Mouse (Mus musculus) hindbrain, embryonic 12.5 days (tissue): ENCODE measurements around the gene Adsl. TPM values are rescaled to one million over a fixed set of nuclear protein-coding genes. Genes with fewer than 3 reads are reported as not detected.

ENCODE experiments used
- ATAC-seq: fragments of 200-750 bp; cut with Nextera tagmentation; 2 replicates; pipeline ENCODE4 v1.8.0; 2017; ENCODE audit warnings: moderate TSS enrichment; ENCODE audit not compliant: low FRiP score
- H3K27ac ChIP-seq: fragments of 300-500 bp; sonication (generic); 2 replicates; pipeline ENCODE4 v1.5.1; 2016; ENCODE audit warnings: mild to moderate bottlenecking
- H3K27me3 ChIP-seq: fragments of 300-500 bp; sonication (generic); 2 replicates; pipeline ENCODE4 v1.6.1; 2016; ENCODE audit warnings: mild to moderate bottlenecking
- H3K36me3 ChIP-seq: fragments of 300-500 bp; sonication (generic); 2 replicates; pipeline ENCODE4 v1.6.1; 2016; ENCODE audit warnings: mild to moderate bottlenecking
- H3K4me1 ChIP-seq: fragments of 300-500 bp; sonication (generic); 2 replicates; pipeline ENCODE4 v1.6.1; 2016
- H3K4me2 ChIP-seq: fragments of 300-500 bp; sonication (generic); replicated peaks from 2 replicates; pipeline ENCODE4 v1.6.1; 2016; ENCODE audit warnings: mild to moderate bottlenecking
- H3K4me3 ChIP-seq: fragments of 300-500 bp; sonication (generic); 2 replicates; pipeline ENCODE4 v1.5.1; 2016; ENCODE audit warnings: mild to moderate bottlenecking
- H3K9ac ChIP-seq: fragments of 300-500 bp; sonication (generic); 2 replicates; pipeline ENCODE4 v1.6.1; 2016; ENCODE audit warnings: mild to moderate bottlenecking, moderate library complexity
- H3K9me3 ChIP-seq: fragments of 300-500 bp; sonication (generic); replicated peaks from 2 replicates; pipeline ENCODE4 v1.6.1; 2016; ENCODE audit warnings: mild to moderate bottlenecking
- WGBS: fragments of 180-500 bp; shearing (Covaris S2); methylation state at CpG from one replicate; pipeline ENCODE4 v1.1.7; 2016; 5-methylcytosine and 5-hydroxymethylcytosine counted together
- polyA plus RNA-seq: library from polyadenylated mRNA; unstranded; fragments of >200 nt; fragmentation: Nextera tagmentation; extraction: Ambion mirVana; gene quantifications from 2 replicates; pipeline ENCODE4 v1.2.1, GENCODE M21; 2016

The Adsl gene
- polyA plus RNA-seq, 1 experiment from 2014 or later = 114 TPM

DNA sequence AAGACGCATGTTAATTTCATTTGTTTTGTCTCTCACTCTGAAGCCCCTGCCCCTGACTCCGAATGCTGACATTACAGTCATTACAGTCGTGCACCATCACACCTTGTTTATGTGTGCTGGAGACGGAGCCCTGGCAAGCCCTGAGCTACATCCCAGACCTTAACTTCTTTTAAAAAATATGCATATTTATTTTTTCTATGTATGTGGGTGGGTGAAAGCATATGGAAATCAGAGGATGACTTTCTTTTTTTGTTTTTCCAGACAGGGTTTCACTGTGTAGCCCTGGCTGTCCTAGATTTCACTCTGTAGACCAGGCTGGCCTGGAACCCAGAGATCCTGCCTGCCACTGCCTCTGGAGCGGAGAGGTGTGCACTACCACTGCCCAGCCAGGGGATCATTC lies 46.7 kb downstream of the Adsl start:
- H3K4me2 ChIP-seq = no peak overlapping the region
- ATAC-seq = no peak
- no peak overlapping the region for H3K4me3 ChIP-seq
- no peak overlapping the region for H3K9ac ChIP-seq
- 86% methylated on average over 5 of the region's 5 CpGs for WGBS
- H3K27ac ChIP-seq = no peak overlapping the region
- no peaks in the 10 kb centered on the region for H3K9me3 ChIP-seq
- H3K27me3 ChIP-seq = no peaks in the 10 kb centered on the region
- H3K4me1 ChIP-seq = no peaks in the 10 kb centered on the region
- no peaks in the 10 kb centered on the region for H3K36me3 ChIP-seq

DNA sequence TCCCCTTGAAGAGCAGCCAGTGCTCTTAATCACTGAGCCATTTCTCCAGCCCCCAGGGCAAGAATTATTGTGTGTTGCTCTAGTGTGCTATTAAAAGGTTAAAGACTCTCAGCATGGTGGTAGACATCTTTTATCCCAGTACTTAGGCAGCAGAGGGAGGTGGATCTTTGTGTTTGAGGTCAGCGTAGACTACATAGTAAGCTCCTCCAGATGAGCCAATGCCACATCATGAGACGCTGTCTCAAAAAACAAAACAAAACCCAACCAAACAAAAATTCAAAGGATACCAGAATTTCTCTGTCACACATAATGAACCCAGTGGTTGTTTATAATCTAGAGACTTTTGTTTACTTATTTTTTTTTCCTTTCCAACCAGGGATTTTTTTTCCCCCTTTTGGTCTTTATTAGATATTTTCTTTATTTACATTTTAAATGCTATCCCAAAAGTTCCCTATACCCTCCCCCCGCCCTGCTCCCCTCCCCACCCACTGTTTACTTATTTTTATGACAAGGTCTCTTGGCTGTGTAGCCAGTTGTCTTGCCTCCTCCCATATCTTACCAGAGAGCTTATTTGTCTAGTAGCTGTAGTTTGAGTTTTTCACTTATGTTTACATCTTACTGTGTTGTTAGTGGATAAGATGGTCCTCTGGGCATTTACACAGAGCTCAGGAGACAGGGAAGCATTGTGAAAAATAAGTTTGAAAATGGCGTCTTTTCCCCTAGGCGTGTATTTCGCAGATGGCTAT lies 48.0 kb downstream of the Adsl start:
- WGBS = 87% methylated on average over 6 of the region's 6 CpGs
- no peak overlapping the region for H3K27ac ChIP-seq
- no peak for ATAC-seq
- no peaks in the 10 kb centered on the region for H3K27me3 ChIP-seq
- H3K36me3 ChIP-seq = no peaks in the 10 kb centered on the region
- no peak overlapping the region for H3K9ac ChIP-seq
- H3K9me3 ChIP-seq = no peaks in the 10 kb centered on the region
- no peak overlapping the region for H3K4me3 ChIP-seq
- H3K4me2 ChIP-seq = no peak overlapping the region
- peaks cover 5% of the 10 kb centered on the region for H3K4me1 ChIP-seq

- Histone ChIP-seq H3K9ac (no peak overlapping the region), H3K27me3 (no peaks in the 10 kb centered on the region), H3K4me1 (peaks cover 5% of the 10 kb centered on the region), H3K4me3 (no peak overlapping the region), H3K36me3 (no peaks in the 10 kb centered on the region), H3K27ac (no peak overlapping the region), H3K9me3 (no peaks in the 10 kb centered on the region), H3K4me2 (no peak overlapping the region)
- 63% methylated on average over 1 of the region's 1 CpGs for WGBS
- ATAC-seq = no peak
Measured at GRCm38 (mm10) chr15:80997077-80997476, 48.8 kb downstream of the Adsl start.

- WGBS = 27% methylated on average over 2 of the region's 4 CpGs
- peaks cover 5% of the 10 kb centered on the region for H3K4me1 ChIP-seq
- H3K9me3 ChIP-seq = no peaks in the 10 kb centered on the region
- no peak overlapping the region for H3K9ac ChIP-seq
- no peak overlapping the region for H3K4me2 ChIP-seq
- ATAC-seq = no peak
- no peaks in the 10 kb centered on the region for H3K27me3 ChIP-seq
- H3K4me3 ChIP-seq = no peak overlapping the region
- H3K27ac ChIP-seq = no peak overlapping the region
- peaks cover 13% of the 10 kb centered on the region for H3K36me3 ChIP-seq
Measured at GRCm38 (mm10) chr15:81000419-81001138, 52.3 kb downstream of the Adsl start.

DNA sequence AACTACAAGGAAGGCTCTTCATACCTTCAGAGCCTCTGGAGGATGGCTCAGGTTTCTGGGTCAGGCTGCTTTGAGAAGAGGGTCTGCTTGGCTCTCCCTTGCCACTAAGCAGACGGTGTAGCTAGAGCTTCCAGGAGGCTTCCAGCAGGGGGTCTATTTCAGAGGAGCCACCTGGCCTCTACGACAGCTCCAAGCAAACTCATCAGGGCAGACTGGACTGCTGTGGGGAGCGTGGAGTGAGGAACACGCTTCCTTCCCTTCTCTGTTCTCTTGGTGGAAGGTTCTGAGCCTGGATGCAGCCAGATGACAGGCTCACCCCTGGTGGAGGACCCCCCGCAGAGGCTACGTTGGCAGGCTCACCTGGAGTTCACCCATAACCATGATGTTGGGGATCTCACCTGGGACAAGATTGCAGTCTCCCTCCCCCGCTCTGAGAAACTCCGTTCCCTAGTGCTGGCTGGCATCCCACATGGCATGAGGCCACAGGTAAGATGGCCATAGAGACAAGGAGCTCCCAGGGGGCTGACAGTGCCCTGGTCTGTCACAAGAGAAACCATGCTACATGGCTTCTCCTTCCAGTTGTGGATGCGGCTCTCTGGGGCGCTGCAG lies 57.9 kb downstream of the Adsl start:
- H3K9ac ChIP-seq = no peak overlapping the region
- H3K4me2 ChIP-seq = no peak overlapping the region
- 90% methylated on average over 10 of the region's 10 CpGs for WGBS
- H3K4me3 ChIP-seq = no peak overlapping the region
- no peak overlapping the region for H3K27ac ChIP-seq
- H3K4me1 ChIP-seq = no peaks in the 10 kb centered on the region
- no peak for ATAC-seq
- no peaks in the 10 kb centered on the region for H3K9me3 ChIP-seq
- H3K36me3 ChIP-seq = peaks cover 46% of the 10 kb centered on the region
- H3K27me3 ChIP-seq = no peaks in the 10 kb centered on the region

DNA sequence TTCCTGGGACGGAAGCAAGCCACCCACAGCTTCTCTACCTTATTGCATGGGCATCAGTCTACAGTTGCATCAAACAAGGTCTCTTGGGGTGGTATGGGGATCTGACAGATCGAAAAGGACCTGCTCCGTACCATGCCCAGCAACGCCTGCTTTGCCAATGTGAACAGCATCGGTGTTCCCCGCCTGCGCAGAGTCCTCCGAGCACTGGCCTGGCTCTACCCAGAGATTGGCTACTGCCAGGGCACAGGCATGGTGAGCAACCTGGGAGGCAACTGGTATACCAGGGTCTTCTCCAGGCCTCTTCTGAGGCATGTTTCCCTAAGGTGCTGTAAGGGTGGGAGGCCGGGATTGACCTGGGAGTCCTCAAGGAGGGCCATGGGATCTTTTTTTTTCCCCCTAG lies 59.0 kb downstream of the Adsl start:
- no peaks in the 10 kb centered on the region for H3K4me1 ChIP-seq
- no peak for ATAC-seq
- H3K4me3 ChIP-seq = no peak overlapping the region
- WGBS = 98% methylated on average over 9 of the region's 9 CpGs
- no peaks in the 10 kb centered on the region for H3K9me3 ChIP-seq
- no peak overlapping the region for H3K4me2 ChIP-seq
- peaks cover 54% of the 10 kb centered on the region for H3K36me3 ChIP-seq
- no peak overlapping the region for H3K27ac ChIP-seq
- no peak overlapping the region for H3K9ac ChIP-seq
- no peaks in the 10 kb centered on the region for H3K27me3 ChIP-seq

- H3K4me3 ChIP-seq = no peak overlapping the region
- peaks cover 57% of the 10 kb centered on the region for H3K36me3 ChIP-seq
- H3K27ac ChIP-seq = no peak overlapping the region
Measured at GRCm38 (mm10) chr15:81007905-81008304, 59.6 kb downstream of the Adsl start.

DNA sequence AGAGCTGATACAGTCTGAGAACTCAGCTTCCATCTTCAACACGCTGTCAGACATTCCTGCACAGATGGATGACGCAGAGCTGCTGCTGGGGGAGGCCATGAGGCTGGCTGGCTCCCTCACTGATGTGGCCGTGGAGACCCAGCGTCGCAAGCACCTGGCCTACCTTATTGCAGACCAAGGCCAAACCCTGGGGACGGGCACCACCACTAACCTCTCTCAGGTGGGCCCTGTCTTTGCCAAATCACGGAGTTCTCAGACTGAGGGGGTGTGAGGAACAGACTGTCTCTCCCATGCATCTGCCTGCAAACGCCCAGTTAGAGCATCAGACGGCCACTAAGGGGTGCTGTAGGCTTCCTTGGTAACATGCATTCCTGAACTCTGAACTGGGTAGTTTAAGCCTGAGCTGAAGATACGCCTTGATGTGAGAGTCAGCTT lies 60.4 kb downstream of the Adsl start:
- peaks cover 55% of the 10 kb centered on the region for H3K36me3 ChIP-seq
- WGBS = 68% methylated on average over 10 of the region's 10 CpGs

More at GRCm38 (mm10) chr15:81007905-81008304, 59.6 kb downstream of the Adsl start:
- H3K9ac ChIP-seq = no peak overlapping the region
- H3K4me1 ChIP-seq = no peaks in the 10 kb centered on the region
- H3K9me3 ChIP-seq = no peaks in the 10 kb centered on the region
- no peaks in the 10 kb centered on the region for H3K27me3 ChIP-seq
- WGBS = 86% methylated on average over 8 of the region's 8 CpGs
- no peak overlapping the region for H3K4me2 ChIP-seq
- no peak for ATAC-seq

DNA sequence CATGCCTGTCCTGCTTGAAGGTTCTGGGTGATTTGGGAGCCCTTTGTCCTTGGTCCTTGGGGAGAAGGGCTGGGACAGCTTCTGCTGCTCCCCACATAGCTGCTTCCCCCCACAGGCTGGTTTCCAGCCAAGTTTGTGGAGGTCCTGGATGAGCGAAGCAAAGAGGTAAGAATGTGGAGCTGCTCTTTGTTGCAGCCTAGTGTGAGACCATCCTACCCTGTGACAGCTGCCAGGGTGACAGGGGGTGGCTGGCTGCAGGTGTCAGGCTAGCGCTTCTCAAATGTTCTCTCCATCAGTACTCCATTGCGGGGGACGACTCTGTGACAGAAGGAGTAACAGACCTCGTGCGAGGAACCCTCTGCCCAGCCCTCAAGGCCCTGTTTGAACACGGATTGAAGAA lies 61.8 kb downstream of the Adsl start:
- no peak overlapping the region for H3K4me3 ChIP-seq
- peaks cover 61% of the 10 kb centered on the region for H3K36me3 ChIP-seq
- no peaks in the 10 kb centered on the region for H3K27me3 ChIP-seq
- no peak overlapping the region for H3K4me2 ChIP-seq
- WGBS = 89% methylated on average over 7 of the region's 7 CpGs
- ATAC-seq = no peak
- no peaks in the 10 kb centered on the region for H3K9me3 ChIP-seq
- H3K27ac ChIP-seq = no peak overlapping the region
- H3K9ac ChIP-seq = no peak overlapping the region
- H3K4me1 ChIP-seq = no peaks in the 10 kb centered on the region

More for the DNA sequence above, 60.4 kb downstream of the Adsl start:
- Histone ChIP-seq H3K9me3 (no peaks in the 10 kb centered on the region), H3K9ac (no peak overlapping the region), H3K4me3 (no peak overlapping the region), H3K27me3 (no peaks in the 10 kb centered on the region), H3K27ac (no peak overlapping the region), H3K4me1 (no peaks in the 10 kb centered on the region), H3K4me2 (no peak overlapping the region)
- ATAC-seq = no peak

GRCm38 (mm10) chr15:81011523-81011922 lies 63.2 kb downstream of the Adsl start:
- ATAC-seq = no peak
- Histone ChIP-seq H3K4me3 (no peak overlapping the region), H3K27ac (no peak overlapping the region), H3K9me3 (no peaks in the 10 kb centered on the region), H3K9ac (no peak overlapping the region), H3K4me2 (no peak overlapping the region), H3K36me3 (peaks cover 75% of the 10 kb centered on the region), H3K4me1 (no peaks in the 10 kb centered on the region), H3K27me3 (no peaks in the 10 kb centered on the region)
- WGBS = 68% methylated on average over 3 of the region's 3 CpGs

GRCm38 (mm10) chr15:81012359-81012758 lies 64.1 kb downstream of the Adsl start:
- peaks cover 82% of the 10 kb centered on the region for H3K36me3 ChIP-seq
- no peak for ATAC-seq

GRCm38 (mm10) chr15:81013186-81013585 lies 64.9 kb downstream of the Adsl start:
- H3K9me3 ChIP-seq = no peaks in the 10 kb centered on the region
- no peak overlapping the region for H3K4me3 ChIP-seq
- no peak overlapping the region for H3K4me2 ChIP-seq
- ATAC-seq = no peak
- no peak overlapping the region for H3K9ac ChIP-seq
- H3K36me3 ChIP-seq = peaks cover 84% of the 10 kb centered on the region
- H3K4me1 ChIP-seq = no peaks in the 10 kb centered on the region
- no peaks in the 10 kb centered on the region for H3K27me3 ChIP-seq
- H3K27ac ChIP-seq = no peak overlapping the region
- WGBS = 76% methylated on average over 7 of the region's 7 CpGs

More at GRCm38 (mm10) chr15:81012359-81012758, 64.1 kb downstream of the Adsl start:
- WGBS = 90% methylated on average over 4 of the region's 4 CpGs
- Histone ChIP-seq H3K4me3 (no peak overlapping the region), H3K4me1 (no peaks in the 10 kb centered on the region), H3K27me3 (no peaks in the 10 kb centered on the region), H3K9me3 (no peaks in the 10 kb centered on the region), H3K9ac (0 out of 2 replicates have a peak overlapping the region, but pooled peaks have one; percentile 4), H3K27ac (no peak overlapping the region), H3K4me2 (no peak overlapping the region)
